Comparison of ENCODE assay signal across 16 mouse cellular contexts in the genomic region with DNA sequence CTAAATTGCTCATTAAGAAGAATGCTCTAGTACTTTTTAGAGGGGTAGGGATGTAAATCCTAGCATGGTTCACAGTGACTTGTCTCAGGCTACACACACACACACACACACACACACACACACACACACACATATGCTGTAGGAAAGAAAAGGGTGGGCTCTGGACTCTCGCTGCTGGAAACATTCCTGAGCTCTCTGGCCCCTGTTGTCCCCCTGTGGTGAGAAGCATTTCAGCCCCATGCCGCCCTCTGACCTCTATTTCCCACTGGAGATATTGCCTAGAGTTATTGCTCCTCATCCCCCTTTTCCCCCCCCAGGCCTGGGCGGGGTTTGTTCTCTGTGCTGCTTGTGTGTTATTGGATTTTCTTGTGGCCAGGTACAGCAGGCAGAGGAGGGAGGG. TPM values are rescaled to one million over a fixed set of nuclear protein-coding genes. Genes with fewer than 3 reads are reported as not detected.
DNase-seq lines count a peak whose midpoint lies in the region; ATAC-seq lines count a peak whose summit lies in the region.
"Had no signal": no experiment of that assay in that cellular context is flagged by ENCODE, and none has a peak within 500 bp of the region (broad histone marks: within the 10 kb centered on the region; RNA-seq: fewer than 3 reads in every experiment).

No protein-coding gene starts in this region.

- H3K4me3 ChIP-seq in kidney, embryonic 16.5 days (ENCODE audit: low read length) = no peak overlapping the region
- no peak overlapping the region for H3K4me3 ChIP-seq in kidney, embryonic 14.5 days (ENCODE audit: low read length)
- H3K4me3 ChIP-seq in limb, embryonic 12.5 days (replicated peaks) = no peak overlapping the region
- H3K4me3 ChIP-seq: forebrain, embryonic 15.5 days; hindbrain, embryonic 15.5 days; liver, embryonic 13.5 days; lung, embryonic 15.5 days; neural tube, embryonic 12.5 days had no signal

- H3K9ac ChIP-seq in kidney, embryonic 16.5 days (replicated peaks; ENCODE audit: low read length) = no peak overlapping the region
- H3K9ac ChIP-seq in kidney, embryonic 14.5 days (ENCODE audit: low read depth, low read length) = no peak overlapping the region
- H3K9ac ChIP-seq in limb, embryonic 12.5 days (replicated peaks) = no peak overlapping the region
- H3K9ac ChIP-seq: forebrain, embryonic 15.5 days; hindbrain, embryonic 15.5 days; liver, embryonic 13.5 days; lung, embryonic 15.5 days; neural tube, embryonic 12.5 days had no signal

- no peaks in the 10 kb centered on the region for H3K9me3 ChIP-seq in kidney, embryonic 16.5 days (ENCODE audit: low read length)
- H3K9me3 ChIP-seq in kidney, embryonic 14.5 days (ENCODE audit: control insufficient read depth, low read length) = no peaks in the 10 kb centered on the region
- no peaks in the 10 kb centered on the region for H3K9me3 ChIP-seq in limb, embryonic 12.5 days
- H3K9me3 ChIP-seq: forebrain, embryonic 15.5 days; hindbrain, embryonic 15.5 days; liver, embryonic 13.5 days; lung, embryonic 15.5 days; neural tube, embryonic 12.5 days had no signal

- H3K36me3 ChIP-seq in kidney, embryonic 16.5 days (ENCODE audit: insufficient read depth, low read length) = no peaks in the 10 kb centered on the region
- no peaks in the 10 kb centered on the region for H3K36me3 ChIP-seq in kidney, embryonic 14.5 days (ENCODE audit: control insufficient read depth, insufficient read depth, low read length)
- H3K36me3 ChIP-seq in limb, embryonic 12.5 days = 0 out of 2 replicates have a peak, but pooled peaks cover 3% of the 10 kb centered on the region
- H3K36me3 ChIP-seq: forebrain, embryonic 15.5 days; hindbrain, embryonic 15.5 days; liver, embryonic 13.5 days; lung, embryonic 15.5 days; neural tube, embryonic 12.5 days had no signal

- no peaks in the 10 kb centered on the region for H3K27me3 ChIP-seq in kidney, embryonic 16.5 days (ENCODE audit: insufficient read depth, low read length)
- H3K27me3 ChIP-seq in kidney, embryonic 14.5 days (ENCODE audit: control insufficient read depth, insufficient read depth, low read length) = no peaks in the 10 kb centered on the region
- no peaks in the 10 kb centered on the region for H3K27me3 ChIP-seq in limb, embryonic 12.5 days
- H3K27me3 ChIP-seq: forebrain, embryonic 15.5 days; hindbrain, embryonic 15.5 days; liver, embryonic 13.5 days; lung, embryonic 15.5 days; neural tube, embryonic 12.5 days; Patski had no signal

- H3K27ac ChIP-seq in kidney, embryonic 16.5 days (ENCODE audit: low read length) = no peak overlapping the region
- H3K27ac ChIP-seq in kidney, embryonic 14.5 days (ENCODE audit: low read depth, low read length) = no peak overlapping the region
- H3K27ac ChIP-seq in limb, embryonic 12.5 days = 0 out of 2 replicates have a peak overlapping the region, but pooled peaks have one; percentile 23
- H3K27ac ChIP-seq: forebrain, embryonic 15.5 days; hindbrain, embryonic 15.5 days; liver, embryonic 13.5 days; lung, embryonic 15.5 days; neural tube, embryonic 12.5 days had no signal

- H3K4me2 ChIP-seq in kidney, embryonic 16.5 days (replicated peaks; ENCODE audit: low read depth, low read length) = no peak overlapping the region
- H3K4me2 ChIP-seq in kidney, embryonic 14.5 days (replicated peaks; ENCODE audit: low read depth, low read length) = no peak overlapping the region
- no peak overlapping the region for H3K4me2 ChIP-seq in limb, embryonic 12.5 days
- H3K4me2 ChIP-seq: forebrain, embryonic 15.5 days; hindbrain, embryonic 15.5 days; liver, embryonic 13.5 days; lung, embryonic 15.5 days; neural tube, embryonic 12.5 days had no signal

- H3K4me1 ChIP-seq in kidney, embryonic 16.5 days (ENCODE audit: insufficient read depth, low read length) = peaks cover 8% of the 10 kb centered on the region
- H3K4me1 ChIP-seq in kidney, embryonic 14.5 days (ENCODE audit: control insufficient read depth, insufficient read depth, low read length) = no peaks in the 10 kb centered on the region
- peaks cover 20% of the 10 kb centered on the region; the same call in 1 of the 2 replicates for H3K4me1 ChIP-seq in limb, embryonic 12.5 days (replicated peaks)
- H3K4me1 ChIP-seq: hindbrain, embryonic 15.5 days; liver, embryonic 13.5 days; lung, embryonic 15.5 days; neural tube, embryonic 12.5 days had no signal

- DNase-seq in R1 (ENCODE audit: low read depth, low spot score) = peak; percentile 9
- peak; percentile 53 for DNase-seq in embryo, embryonic 10 days (ENCODE audit: low spot score)
- DNase-seq in left cerebral cortex, postnatal 4 days = no peak
- no peak for DNase-seq in heart, postnatal 36 days
- DNase-seq: cerebellum, adult 9-10 months; liver, embryonic 13.5 days; spleen, adult 18-20 months; thymus, adult 2 months had no signal

- ATAC-seq in kidney, embryonic 16.5 days (ENCODE audit: low FRiP score, low TSS enrichment) = peak; percentile 63; the same call in 1 of the 2 replicates
- ATAC-seq in kidney, embryonic 14.5 days (ENCODE audit: low FRiP score, low TSS enrichment) = no peak
- ATAC-seq in limb, embryonic 12.5 days (ENCODE audit: insufficient number of reproducible peaks, insufficient read depth, low FRiP score, low TSS enrichment, low read depth) = peak; percentile 72; the same call in 1 of the 2 replicates
- ATAC-seq: forebrain, embryonic 15.5 days; Patski had no signal

- intact Hi-C loops in left cerebral cortex, postnatal 4 days (cut with DNase I) = no loop called here
- intact Hi-C loops in heart, postnatal 36 days (cut with DNase I) = no loop called here

- 49% methylated on average over 3 of the region's 3 CpGs for WGBS in kidney, embryonic 16.5 days
- 53% methylated on average over 3 of the region's 3 CpGs for WGBS in kidney, embryonic 14.5 days
- whole genome bisulfite sequencing in limb, embryonic 12.5 days = 41% methylated on average over 3 of the region's 3 CpGs

RNA-seq across cellular contexts. Expression of a gene that starts 28.5 kb away (rescaled TPM):
- 5.0 and 5.5 TPM in 2 replicates for polyA plus RNA-seq in kidney, embryonic 16.5 days (2015; fragmentation: Nextera tagmentation; extraction: Ambion mirVana)
- 3.0 and 4.5 TPM in 2 replicates for polyA plus RNA-seq in kidney, embryonic 14.5 days (2014; fragmentation: Nextera tagmentation; extraction: Ambion mirVana)
- 19.4 and 20.6 TPM in 2 replicates for polyA plus RNA-seq in limb, embryonic 12.5 days (2016; fragmentation: Nextera tagmentation; extraction: Ambion mirVana)
- total RNA-seq in left cerebral cortex, postnatal 4 days (2021) = 100 to 1,000 TPM in 1 of 2 experiments, 10 to 100 TPM in 1; 89.3 to 104 TPM
- total RNA-seq in heart, postnatal 36 days (2021) = 1 to 10 TPM; 1.4 to 2.3 TPM

Comparison
In these comparisons a context has a peak if more than half of its experiments do, and no peak if none do; other contexts are left out.
1. DNase-seq: peak in R1 (single experiment) and embryo, embryonic 10 days (single experiment); none in left cerebral cortex, postnatal 4 days (single experiment) and heart, postnatal 36 days (0 of 2).